8 mouse cellular contexts compared by ENCODE assay signal in the genomic region with DNA sequence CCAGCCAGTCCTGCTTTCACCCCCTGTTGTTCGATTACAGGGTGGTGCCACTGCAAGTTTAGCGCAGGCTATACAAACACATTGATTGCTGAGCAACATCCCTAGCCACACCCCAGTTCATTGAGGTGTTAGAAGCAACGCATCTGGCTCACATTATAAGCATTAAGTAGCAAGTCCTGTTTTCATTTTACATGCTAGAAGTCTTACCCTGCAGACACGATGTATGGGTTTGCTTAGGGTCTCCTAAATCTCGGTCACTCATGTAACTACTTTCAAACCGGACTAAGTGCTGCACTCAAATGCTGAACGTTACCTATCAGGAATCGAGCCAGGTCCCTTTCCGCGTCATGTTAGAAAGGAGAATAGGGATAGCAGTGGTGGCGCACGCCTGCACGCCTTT. TPM values are rescaled to one million over a fixed set of nuclear protein-coding genes. Genes with fewer than 3 reads are reported as not detected.
DNase-seq lines count a peak whose midpoint lies in the region; ATAC-seq lines count a peak whose summit lies in the region.

No protein-coding gene starts in this region.

- peak overlapping the region; percentile 57 for H3K4me2 ChIP-seq in embryonic facial prominence, embryonic 14.5 days (ENCODE audit: low read depth, low read length)

- H3K9ac ChIP-seq in embryonic facial prominence, embryonic 14.5 days (ENCODE audit: low read depth, low read length): peak overlapping the region; percentile 61

- no peaks in the 10 kb centered on the region for H3K36me3 ChIP-seq in embryonic facial prominence, embryonic 14.5 days (ENCODE audit: control insufficient read depth, insufficient read depth, low read length)

- DNase-seq in CD4-positive, CD25-positive, alpha-beta regulatory T cell, adult 2 months (ENCODE audit: low read depth, low spot score): peak; percentile 38
- peak; percentile 46 for DNase-seq in 3T3-L1 (ENCODE audit: low read depth, low spot score)
- DNase-seq in embryonic facial prominence, embryonic 14.5 days (ENCODE audit: low spot score): peak; percentile 19
- peak; percentile 17 for DNase-seq in kidney, postnatal 10 days
- peak; percentile 52 for DNase-seq in naive thymus-derived CD4-positive, alpha-beta T cell, adult 2 months (ENCODE audit: low read depth)
- no peak for DNase-seq in spleen, adult 18-20 months
- no peak for DNase-seq in frontal cortex, postnatal 25 days (ENCODE audit: low spot score in 2 of 2)

- H3K9me3 ChIP-seq in embryonic facial prominence, embryonic 14.5 days (ENCODE audit: control insufficient read depth, low read length): no peaks in the 10 kb centered on the region

- H3K4me3 ChIP-seq in embryonic facial prominence, embryonic 14.5 days (ENCODE audit: low read depth, low read length): peak overlapping the region; percentile 52

- peak overlapping the region; percentile 21 for H3K27ac ChIP-seq in embryonic facial prominence, embryonic 14.5 days (replicated peaks; ENCODE audit: low read depth, low read length)

- peaks cover 3% of the 10 kb centered on the region for H3K4me1 ChIP-seq in embryonic facial prominence, embryonic 14.5 days (ENCODE audit: control insufficient read depth, insufficient read depth, low read length)

- ATAC-seq in CD4-positive, CD25-positive, alpha-beta regulatory T cell, adult 4 months: no peak
- no peak for ATAC-seq in embryonic facial prominence, embryonic 14.5 days (ENCODE audit: low read depth)

- H3K27me3 ChIP-seq in embryonic facial prominence, embryonic 14.5 days (replicated peaks; ENCODE audit: control insufficient read depth, insufficient read depth, low read length): no peaks in the 10 kb centered on the region

- WGBS in embryonic facial prominence, embryonic 14.5 days: 14% methylated on average over 13 of the region's 13 CpGs

RNA-seq across cellular contexts. Expression of gene Snupn, which starts 0.9 kb away (rescaled TPM):
- 10 to 100 TPM; 22.1 to 23.8 TPM for polyA plus RNA-seq in CD4-positive, CD25-positive, alpha-beta regulatory T cell, adult 4 months (2017; shearing (Covaris generic))
- polyA plus RNA-seq in embryonic facial prominence, embryonic 14.5 days (2014; fragmentation: Nextera tagmentation; extraction: Ambion mirVana): 22.2 and 23.6 TPM in 2 replicates

RNA-seq across cellular contexts. Expression of gene Imp3, which starts 12.5 kb away (rescaled TPM):
- polyA plus RNA-seq in CD4-positive, CD25-positive, alpha-beta regulatory T cell, adult 4 months (2017; shearing (Covaris generic)): 10 to 100 TPM; 42.6 to 57.1 TPM
- polyA plus RNA-seq in embryonic facial prominence, embryonic 14.5 days (2014; fragmentation: Nextera tagmentation; extraction: Ambion mirVana): 78.0 and 81.0 TPM in 2 replicates

RNA-seq across cellular contexts. Expression of gene Snx33, which starts 21.6 kb away (rescaled TPM):
- 1 to 10 TPM; 3.6 to 4.9 TPM for polyA plus RNA-seq in CD4-positive, CD25-positive, alpha-beta regulatory T cell, adult 4 months (2017; shearing (Covaris generic))
- 7.8 and 8.2 TPM in 2 replicates for polyA plus RNA-seq in embryonic facial prominence, embryonic 14.5 days (2014; fragmentation: Nextera tagmentation; extraction: Ambion mirVana)

RNA-seq across cellular contexts. Expression of gene Ptpn9, which starts 45.0 kb away (rescaled TPM):
- polyA plus RNA-seq in CD4-positive, CD25-positive, alpha-beta regulatory T cell, adult 4 months (2017; shearing (Covaris generic)): 1 to 10 TPM; 3.4 to 5.0 TPM
- 32.9 and 33.7 TPM in 2 replicates for polyA plus RNA-seq in embryonic facial prominence, embryonic 14.5 days (2014; fragmentation: Nextera tagmentation; extraction: Ambion mirVana)

Comparison
In these comparisons a context has a peak if more than half of its experiments do, and no peak if none do; other contexts are left out.
1. DNase-seq: peak in CD4-positive, CD25-positive, alpha-beta regulatory T cell, adult 2 months (single experiment), 3T3-L1 (single experiment), embryonic facial prominence, embryonic 14.5 days (single experiment), kidney, postnatal 10 days (single experiment) and naive thymus-derived CD4-positive, alpha-beta T cell, adult 2 months (single experiment); none in spleen, adult 18-20 months (0 of 2) and frontal cortex, postnatal 25 days (0 of 2).